Mouse (Mus musculus) forebrain, postnatal 0 days (tissue): ENCODE measurements at regions not wholly inside any gene's neighbourhood (a gene's known extent, or its start where the extent isn't known, plus 50 kb on each side); places are given as distances from the start of the nearest gene placed in this dataset.

Experiments used
- ATAC-seq: fragments of 200-750 bp; cut with Nextera tagmentation; 2 replicates; pipeline ENCODE4 v1.8.0; 2017; ENCODE audit warnings: mild to moderate bottlenecking, moderate library complexity
- DNase-seq: peaks from one replicate; pipeline ENCODE4 v3.0.0-alpha.2; 2015
- H3K27ac ChIP-seq: fragments of 300-500 bp; sonication (generic); 2 replicates; pipeline ENCODE4 v1.5.1; 2014; ENCODE audit warnings: low read depth, mild to moderate bottlenecking, antibody characterized with exemption, low read length, moderate library complexity, mixed read lengths
- H3K27me3 ChIP-seq: fragments of 300-500 bp; sonication (generic); 2 replicates; pipeline ENCODE4 v1.6.1; 2014; ENCODE audit warnings: mild to moderate bottlenecking, low read length, mixed read lengths; ENCODE audit not compliant: insufficient read depth
- H3K36me3 ChIP-seq: fragments of 300-500 bp; sonication (generic); 2 replicates; pipeline ENCODE4 v1.6.1; 2014; ENCODE audit warnings: mild to moderate bottlenecking, moderate library complexity; ENCODE audit not compliant: insufficient read depth
- H3K4me1 ChIP-seq: fragments of 300-500 bp; sonication (generic); 2 replicates; pipeline ENCODE4 v1.6.1; 2014; ENCODE audit warnings: antibody characterized with exemption; ENCODE audit not compliant: insufficient read depth
- H3K4me2 ChIP-seq: fragments of 300-500 bp; sonication (generic); 2 replicates; pipeline ENCODE4 v1.6.1; 2014; ENCODE audit warnings: low read depth, mild to moderate bottlenecking, moderate library complexity
- H3K4me3 ChIP-seq: fragments of 300-500 bp; sonication (generic); 2 replicates; pipeline ENCODE4 v1.5.1; 2014; ENCODE audit warnings: low read depth, low read length, mixed read lengths
- H3K9ac ChIP-seq: fragments of 300-500 bp; sonication (generic); 2 replicates; pipeline ENCODE4 v1.6.1; 2014; ENCODE audit warnings: mild to moderate bottlenecking
- H3K9me3 ChIP-seq: fragments of 300-500 bp; sonication (generic); 2 replicates; pipeline ENCODE4 v1.6.1; 2016; ENCODE audit warnings: low read length
- CTCF ChIP-seq: sonication (generic); IDR thresholded peaks from 2 replicates; pipeline ENCODE4 v1.5.1; 2016; ENCODE audit warnings: antibody characterized with exemption, control low read depth, low read depth
- WGBS: fragments of 180-500 bp; shearing (Covaris S2); extraction: QIAGEN DNeasy Blood & Tissue Kit; methylation state at CpG from one replicate; pipeline ENCODE4 v1.1.7; 2014; 5-methylcytosine and 5-hydroxymethylcytosine counted together

GRCm38 (mm10) chr1:70967701-70968100, 135.2 kb downstream of the Bard1 start:
- Histone ChIP-seq H3K9me3 (no peaks in the 10 kb centered on the region), H3K36me3 (no peaks in the 10 kb centered on the region), H3K27ac (no peak overlapping the region), H3K27me3 (no peaks in the 10 kb centered on the region), H3K4me2 (no peak overlapping the region), H3K9ac (no peak overlapping the region), H3K4me3 (no peak overlapping the region), H3K4me1 (no peaks in the 10 kb centered on the region)
- DNase-seq (peak; percentile 20), ATAC-seq (no peak)
- 52% methylated on average over 3 of the region's 3 CpGs for WGBS
- no peak for TF ChIP-seq CTCF

GRCm38 (mm10) chr1:70964016-70964415, 138.9 kb downstream of the Bard1 start:
- TF ChIP-seq CTCF, result no peak
- DNase-seq, result no peak
- H3K9ac ChIP-seq, result no peak overlapping the region
- no peak overlapping the region for H3K27ac ChIP-seq
- H3K36me3 ChIP-seq, result no peaks in the 10 kb centered on the region
- no peaks in the 10 kb centered on the region for H3K9me3 ChIP-seq
- no peak overlapping the region for H3K4me3 ChIP-seq
- no peaks in the 10 kb centered on the region for H3K27me3 ChIP-seq
- no peak for ATAC-seq
- H3K4me1 ChIP-seq, result no peaks in the 10 kb centered on the region
- H3K4me2 ChIP-seq, result no peak overlapping the region
- WGBS, result 19% methylated on average over 1 of the region's 1 CpGs

- H3K27ac ChIP-seq, result no peak overlapping the region
- H3K4me1 ChIP-seq, result no peaks in the 10 kb centered on the region
- 90% methylated on average over 3 of the region's 3 CpGs for WGBS
- no peak overlapping the region for H3K9ac ChIP-seq
- DNase-seq (no peak), ATAC-seq (no peak)
- no peak overlapping the region for H3K4me3 ChIP-seq
- H3K27me3 ChIP-seq, result no peaks in the 10 kb centered on the region
- H3K36me3 ChIP-seq, result no peaks in the 10 kb centered on the region
- no peak overlapping the region for H3K4me2 ChIP-seq
- H3K9me3 ChIP-seq, result no peaks in the 10 kb centered on the region
- no peak for TF ChIP-seq CTCF
Observed at GRCm38 (mm10) chr1:70946564-70946963, 156.4 kb downstream of the Bard1 start.
